Mouse (Mus musculus) cerebellum, adult 2 months (tissue): ENCODE data around the gene A3galt2.

ENCODE experiments used
- CTCF ChIP-seq: fragments of 200-500 bp; IDR thresholded peaks from 2 replicates; pipeline ENCODE4 v1.5.1; 2011; ENCODE audit warnings: low read depth, mild to moderate bottlenecking, control low read depth, low read length, moderate library complexity, borderline replicate concordance; ENCODE audit not compliant: insufficient read depth
- POLR2A ChIP-seq: fragments of 200-500 bp; IDR thresholded peaks from 2 replicates; pipeline ENCODE4 v1.6.1; 2011; ENCODE audit warnings: low read length, control low read depth, borderline replicate concordance; ENCODE audit not compliant: insufficient read depth

GRCm38 (mm10) chr4:128782037-128782436 lies 26.9 kb downstream of the A3galt2 start:
- TF ChIP-seq CTCF (no peak), POLR2A (no peak)
